Mouse (Mus musculus) large intestine, adult 2 months (tissue): ENCODE measurements at regions not wholly inside any gene's neighbourhood (a gene's known extent, or its start where the extent isn't known, plus 50 kb on each side); places are given as distances from the start of the nearest gene placed in this dataset.

Source experiments
- DNase-seq: peaks from one replicate; pipeline ENCODE4 v3.0.0-alpha.2; 2012; ENCODE audit warnings: low read depth, low spot score
- whole genome bisulfite sequencing: fragments of 180-500 bp; shearing (Covaris S2); methylation state at CpG from one replicate; pipeline ENCODE4 v1.1.7; 2018; 5-methylcytosine and 5-hydroxymethylcytosine counted together

GRCm38 (mm10) chr6:93623541-93623940, 660.2 kb downstream of the Magi1 start:
- WGBS = 26% methylated on average over 5 of the region's 5 CpGs
- DNase-seq = no peak

- DNase-seq = no peak
Observed at GRCm38 (mm10) chr6:93616926-93617325, 666.8 kb downstream of the Magi1 start.

GRCm38 (mm10) chr6:93600376-93600775, 657.1 kb upstream of the Adamts9 start:
- 87% methylated on average over 2 of the region's 2 CpGs for WGBS
- DNase-seq = no peak

- WGBS = 62% methylated on average over 3 of the region's 3 CpGs
- no peak for DNase-seq
Observed at GRCm38 (mm10) chr6:93599371-93599770, 656.1 kb upstream of the Adamts9 start.

- 80% methylated on average over 2 of the region's 2 CpGs for WGBS
- DNase-seq = no peak
Observed at GRCm38 (mm10) chr6:93589935-93590334, 646.6 kb upstream of the Adamts9 start.

GRCm38 (mm10) chr6:93586871-93587270, 643.6 kb upstream of the Adamts9 start:
- no peak for DNase-seq
- WGBS = 71% methylated on average over 2 of the region's 2 CpGs

- no peak for DNase-seq
- WGBS = 85% methylated on average over 7 of the region's 7 CpGs
Observed at GRCm38 (mm10) chr6:93581141-93581540, 637.8 kb upstream of the Adamts9 start.

- DNase-seq = no peak
- 67% methylated on average over 6 of the region's 6 CpGs for WGBS
Observed at GRCm38 (mm10) chr6:93580716-93581115, 637.4 kb upstream of the Adamts9 start.

GRCm38 (mm10) chr6:93575249-93575648, 632.0 kb upstream of the Adamts9 start:
- DNase-seq = no peak
- WGBS = 88% methylated on average over 6 of the region's 6 CpGs

GRCm38 (mm10) chr6:93573679-93574635, 630.7 kb upstream of the Adamts9 start:
- WGBS = 66% methylated on average over 7 of the region's 7 CpGs
- no peak for DNase-seq

- no peak for DNase-seq
- WGBS = 88% methylated on average over 2 of the region's 2 CpGs
Observed at GRCm38 (mm10) chr6:93569866-93570265, 626.6 kb upstream of the Adamts9 start.

- DNase-seq = no peak
Observed at GRCm38 (mm10) chr6:93569211-93569610, 625.9 kb upstream of the Adamts9 start.

GRCm38 (mm10) chr6:93566661-93567060, 623.4 kb upstream of the Adamts9 start:
- WGBS = 49% methylated on average over 2 of the region's 2 CpGs
- DNase-seq = no peak

More at GRCm38 (mm10) chr6:93569211-93569610, 625.9 kb upstream of the Adamts9 start:
- WGBS = 73% methylated on average over 6 of the region's 6 CpGs

- DNase-seq = no peak
- 79% methylated on average over 2 of the region's 2 CpGs for WGBS
Observed at GRCm38 (mm10) chr6:93548311-93548710, 605.0 kb upstream of the Adamts9 start.

- WGBS = 31% methylated on average over 1 of the region's 1 CpGs
- DNase-seq = no peak
Observed at GRCm38 (mm10) chr6:93544246-93544645, 601.0 kb upstream of the Adamts9 start.

- no peak for DNase-seq
- WGBS = 23% methylated on average over 15 of the region's 15 CpGs
Observed at GRCm38 (mm10) chr6:93543354-93544129, 600.2 kb upstream of the Adamts9 start.

- WGBS = 74% methylated on average over 1 of the region's 1 CpGs
Observed at GRCm38 (mm10) chr6:93539583-93539982, 596.3 kb upstream of the Adamts9 start.

GRCm38 (mm10) chr6:93539171-93539570, 595.9 kb upstream of the Adamts9 start:
- WGBS = 80% methylated on average over 4 of the region's 4 CpGs
- DNase-seq = no peak

More at GRCm38 (mm10) chr6:93539583-93539982, 596.3 kb upstream of the Adamts9 start:
- DNase-seq = no peak

GRCm38 (mm10) chr6:93537971-93538370, 594.7 kb upstream of the Adamts9 start:
- WGBS = 38% methylated on average over 1 of the region's 1 CpGs
- no peak for DNase-seq

GRCm38 (mm10) chr6:93537126-93537525, 593.8 kb upstream of the Adamts9 start:
- WGBS = 91% methylated on average over 1 of the region's 1 CpGs
- no peak for DNase-seq

GRCm38 (mm10) chr6:93513818-93514217, 570.5 kb upstream of the Adamts9 start:
- DNase-seq = no peak
- 67% methylated on average over 2 of the region's 2 CpGs for WGBS
